Mouse (Mus musculus): Measurements from ENCODE around the gene Tnfrsf11a.
A peak's percentile ranks its signal among the peaks of the same experiment; 100 is the strongest.
"Not testable (repeated sequence)": the region's sequence is repeated elsewhere in the genome, so short reads cannot be mapped to it uniquely, and the experiment has no call there.

Tnfrsf11a gene

GRCm38 (mm10) chr1:105780457-105781364 lies at the start of gene Tnfrsf11a:
TSS of gene Tnfrsf11a (plus strand) at chr1:105780718.
- DNase-seq: peak; percentile 79 to 82

DNA sequence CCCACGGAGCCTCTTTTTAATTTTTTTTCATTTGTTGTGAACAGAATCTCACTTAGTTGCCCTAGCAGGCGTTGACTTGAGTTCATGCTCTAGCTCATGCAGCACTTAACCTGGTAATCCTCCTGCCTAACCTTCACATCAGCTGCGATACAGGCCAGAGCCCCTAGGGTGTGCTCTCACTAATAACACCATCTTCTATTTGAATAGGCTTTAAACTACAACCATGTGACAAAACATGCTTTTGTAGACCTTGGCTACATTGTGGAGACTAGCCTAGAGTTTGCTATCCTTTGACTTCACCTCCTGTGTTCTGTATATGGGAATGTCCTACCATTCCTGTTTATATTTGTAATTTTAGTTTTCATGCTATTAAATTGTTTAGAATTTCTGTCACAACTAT lies 45.2 kb upstream of the Tnfrsf11a start:
- DNase-seq: peak in 1 of 2 experiments; percentile 8

DNA sequence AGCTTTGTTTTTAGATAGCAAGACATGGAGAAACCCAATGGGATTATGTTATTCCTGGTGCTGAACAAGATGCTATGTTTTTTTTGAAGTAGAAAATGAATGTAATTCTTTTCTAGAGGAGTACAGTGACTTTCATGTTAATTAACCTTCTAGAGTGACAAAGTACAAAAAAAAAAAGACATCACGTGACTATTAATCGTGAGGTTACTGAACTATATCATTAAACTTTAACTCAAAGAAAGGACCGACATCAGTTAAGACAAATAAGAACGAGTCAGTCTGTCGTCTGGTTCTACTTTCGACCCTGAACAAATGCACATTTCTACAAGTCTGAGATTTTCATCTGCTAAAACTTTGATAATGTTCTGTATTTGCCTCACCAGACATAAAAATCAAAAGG lies 42.2 kb upstream of the Tnfrsf11a start:
- DNase-seq: no peak

DNA sequence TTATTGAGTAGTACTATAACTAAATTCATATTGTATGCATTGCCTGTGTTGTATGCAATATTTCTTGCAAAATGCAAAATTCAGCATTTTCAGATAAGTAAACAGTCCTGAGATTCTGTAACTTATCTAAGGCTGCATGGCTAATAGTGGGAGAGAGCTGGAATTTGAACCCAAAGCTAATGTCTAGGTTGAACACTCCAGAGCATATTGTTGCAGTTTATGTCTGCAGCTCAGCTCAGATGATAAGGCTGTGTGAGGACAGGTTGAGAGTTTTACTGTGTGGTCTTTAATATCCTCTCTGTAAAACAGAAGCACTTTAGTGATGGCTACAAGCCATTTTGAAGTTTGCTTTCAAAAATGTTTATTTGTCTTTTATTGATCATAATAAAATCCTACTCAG lies 41.0 kb upstream of the Tnfrsf11a start:
- DNase-seq: no peak

DNA sequence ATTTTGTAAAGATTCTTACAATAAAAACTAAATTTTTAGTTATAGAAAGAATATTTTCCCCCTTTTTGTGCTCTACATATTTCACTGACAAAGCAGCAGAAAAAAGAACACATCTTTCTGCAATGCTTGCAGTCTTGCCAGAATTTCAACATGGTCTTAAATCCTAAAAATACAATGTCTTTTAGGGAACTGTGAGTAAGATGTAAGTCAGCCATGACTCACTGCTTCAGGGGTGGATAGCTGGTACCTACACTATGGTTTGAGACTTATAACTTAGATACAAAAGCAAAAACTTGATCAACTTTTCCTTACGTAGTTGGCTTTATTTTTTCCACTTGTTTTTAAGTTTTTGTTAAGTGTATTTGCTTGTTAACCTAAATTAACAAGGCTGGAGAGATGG lies 38.0 kb upstream of the Tnfrsf11a start:
- DNase-seq: no peak

GRCm38 (mm10) chr1:105746444-105746843 lies 34.1 kb upstream of the Tnfrsf11a start:
- no peak for DNase-seq

GRCm38 (mm10) chr1:105746858-105747596 lies 33.5 kb upstream of the Tnfrsf11a start:
- no peak for DNase-seq

GRCm38 (mm10) chr1:105748091-105748799 lies 32.3 kb upstream of the Tnfrsf11a start:
- DNase-seq: no peak

DNA sequence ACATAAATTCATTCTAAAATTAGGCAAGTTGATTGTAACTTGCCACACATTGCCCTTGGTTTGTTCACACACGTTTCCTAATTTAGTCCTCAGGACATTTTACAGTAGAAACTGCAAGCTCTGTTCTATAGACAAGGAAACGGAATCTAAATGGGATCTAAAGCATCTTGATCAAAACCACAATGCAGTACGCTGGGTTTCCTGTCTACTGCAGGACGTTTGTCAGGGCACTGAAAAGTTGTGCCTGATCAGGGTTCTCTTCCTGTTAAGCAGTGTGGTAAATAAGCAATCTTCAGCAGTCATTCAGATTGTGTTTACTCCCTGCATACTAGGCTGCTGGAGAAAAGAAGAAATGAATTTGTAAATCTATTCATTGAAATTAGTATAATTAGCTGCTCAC lies 28.3 kb upstream of the Tnfrsf11a start:
- no peak for DNase-seq

DNA sequence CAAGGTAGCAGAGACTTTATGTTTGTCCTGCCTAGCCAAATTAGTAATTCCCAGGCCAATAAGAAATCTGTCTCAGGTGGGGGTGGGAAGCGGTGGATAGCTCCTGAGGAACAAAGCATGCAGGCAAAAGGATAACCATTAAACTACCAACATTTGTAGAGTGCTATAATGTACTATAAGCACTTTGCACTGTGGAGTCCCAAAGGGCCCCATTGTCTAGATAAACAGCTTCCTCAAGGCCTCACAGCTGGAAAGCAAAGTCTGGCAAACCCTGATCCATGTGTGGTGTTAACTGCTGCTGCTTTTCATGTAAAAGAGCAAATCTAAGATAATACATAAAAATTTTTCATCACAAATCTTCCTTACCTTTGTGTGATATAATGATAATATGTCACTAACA lies 27.6 kb upstream of the Tnfrsf11a start:
- DNase-seq: no peak

- no peak for DNase-seq
These were observed 21.7 kb upstream of the Tnfrsf11a start for GRCm38 (mm10) chr1:105758798-105759197.

DNA sequence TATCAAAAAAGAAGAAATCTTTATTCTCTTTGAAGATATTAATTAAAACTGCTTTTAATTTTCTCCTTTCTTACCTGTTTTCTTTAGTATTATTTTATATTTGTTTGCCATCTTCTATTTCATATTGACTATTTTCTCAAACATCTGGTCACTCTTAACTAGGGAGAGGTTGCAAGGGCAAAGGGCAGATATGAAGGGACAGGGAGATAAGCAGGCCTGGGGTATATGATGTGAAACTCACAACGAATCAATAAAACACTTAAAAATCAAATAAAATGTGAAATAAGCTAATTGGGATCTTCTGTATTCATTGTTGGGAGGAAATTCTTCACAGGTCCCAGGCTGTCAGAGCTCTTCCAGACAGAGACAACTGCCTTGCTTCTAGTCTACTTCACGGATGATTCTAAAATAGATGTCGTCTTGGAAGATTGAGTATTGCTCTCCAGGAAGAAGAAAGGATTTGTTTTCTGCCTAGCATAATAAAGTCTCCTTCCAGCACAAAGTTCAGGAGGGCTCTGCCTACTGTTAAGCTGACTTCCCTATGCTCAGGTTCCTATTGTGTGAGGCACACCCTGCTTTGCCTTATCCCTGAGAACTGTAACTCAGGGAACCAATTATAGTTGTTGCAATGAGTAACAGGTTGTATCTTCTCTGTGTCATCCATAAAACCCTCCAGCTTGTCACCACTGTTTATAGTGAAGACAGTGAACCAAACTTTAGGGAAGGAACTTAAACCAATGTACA lies 20.9 kb upstream of the Tnfrsf11a start:
- DNase-seq: no peak

DNA sequence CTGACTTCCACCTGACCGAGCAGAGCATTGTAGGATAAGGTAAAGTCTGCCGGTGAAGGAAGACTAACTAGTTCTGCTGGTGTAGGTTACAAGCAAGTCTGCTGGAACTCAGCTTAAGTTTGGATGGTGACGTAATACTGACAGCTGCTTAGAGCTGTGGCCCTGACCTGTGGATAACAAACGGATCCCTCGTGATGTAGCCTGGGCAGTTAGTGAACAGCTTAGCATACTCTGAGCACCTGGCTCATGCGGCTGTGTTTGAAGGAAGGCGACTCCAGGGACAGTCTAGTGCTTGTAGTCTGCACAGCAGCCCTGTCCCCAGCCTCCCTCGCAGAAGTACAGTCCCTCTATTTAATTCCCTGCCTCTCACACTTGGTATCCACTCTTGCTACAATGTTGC lies 14.9 kb upstream of the Tnfrsf11a start:
- no peak for DNase-seq

GRCm38 (mm10) chr1:105766099-105766498 lies 14.4 kb upstream of the Tnfrsf11a start:
- not testable (repeated sequence) for DNase-seq

DNA sequence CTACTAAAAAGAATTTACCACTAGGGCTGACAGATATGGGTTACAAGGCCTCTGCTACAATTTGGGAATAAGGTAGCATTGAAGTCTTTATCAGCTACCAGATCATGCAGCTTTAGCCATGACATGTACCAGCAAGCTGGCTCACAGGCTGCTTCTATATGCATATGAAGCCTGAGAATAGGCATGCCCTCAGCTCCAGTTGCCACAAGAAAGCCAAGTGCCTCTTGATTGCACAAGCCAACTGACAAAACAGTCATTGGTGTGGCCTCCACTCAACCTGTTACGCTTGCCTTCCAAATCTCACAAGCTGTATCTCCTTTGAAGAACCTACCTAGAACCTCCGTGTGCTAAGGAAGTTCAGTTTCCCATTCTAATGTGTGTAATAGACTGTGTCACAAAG lies 12.1 kb upstream of the Tnfrsf11a start:
- no peak for DNase-seq

GRCm38 (mm10) chr1:105770685-105771084 lies 9.8 kb upstream of the Tnfrsf11a start:
- no peak for DNase-seq

GRCm38 (mm10) chr1:105776426-105776825 lies 4.1 kb upstream of the Tnfrsf11a start:
- DNase-seq: no peak

GRCm38 (mm10) chr1:105780079-105780456 lies 450 bp upstream of the Tnfrsf11a start:
- no peak for DNase-seq

GRCm38 (mm10) chr1:105781391-105782146 lies 1.1 kb downstream of the Tnfrsf11a start:
- peak; percentile 6 to 27 for DNase-seq

DNA sequence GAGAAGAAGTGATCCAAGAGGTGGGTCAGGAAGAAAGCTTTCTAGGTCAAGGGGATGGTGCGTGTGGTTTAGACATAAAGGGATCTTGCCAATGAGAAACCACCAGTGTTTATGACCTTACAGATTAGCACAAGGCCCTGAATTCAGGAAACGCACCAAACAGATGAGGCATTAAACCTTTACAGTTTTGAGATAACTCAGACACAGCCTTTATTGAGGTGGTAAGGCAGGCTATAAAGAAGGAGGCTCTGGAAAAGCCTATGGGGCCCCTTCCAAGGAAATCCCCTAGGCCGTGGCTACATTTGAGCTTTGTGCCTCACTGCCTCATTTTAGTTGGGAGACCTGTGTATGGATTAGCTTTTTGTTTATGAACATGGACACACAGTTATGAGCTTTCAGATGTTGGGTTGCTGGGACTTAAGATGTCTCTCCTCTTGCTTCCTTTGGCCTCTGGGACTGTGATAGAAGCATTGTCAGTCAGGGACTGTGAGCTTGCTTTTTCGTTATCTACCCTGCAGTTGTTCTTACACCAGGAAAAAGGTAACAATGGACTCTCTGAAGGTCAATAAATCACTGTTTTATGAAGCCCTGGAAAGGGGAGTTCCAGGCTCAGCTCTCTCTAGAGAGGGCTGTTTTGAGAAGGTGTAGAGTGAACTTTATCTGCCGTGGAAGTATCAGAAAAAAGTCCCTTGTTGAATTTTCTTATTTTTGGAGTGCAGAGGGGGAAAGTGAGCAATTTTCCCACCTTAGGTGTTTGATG lies 3.9 kb downstream of the Tnfrsf11a start:
- DNase-seq: no peak

GRCm38 (mm10) chr1:105785146-105785545 lies 4.6 kb downstream of the Tnfrsf11a start:
- peak in 1 of 2 experiments; percentile 24 for DNase-seq
